Mouse (Mus musculus) olfactory bulb, adult 2 months (tissue): ENCODE measurements around the gene Lysmd3.

Experiments
- CTCF ChIP-seq: fragments of 200-500 bp; IDR thresholded peaks from 2 replicates; pipeline ENCODE4 v1.5.1; 2012; ENCODE audit warnings: low read depth, mild to moderate bottlenecking, low read length, moderate library complexity; ENCODE audit not compliant: insufficient read depth
- POLR2A ChIP-seq: fragments of 200-500 bp; IDR thresholded peaks from 2 replicates; pipeline ENCODE4 v1.6.1; 2012; ENCODE audit warnings: mild to moderate bottlenecking, low read depth, low read length, moderate library complexity; ENCODE audit not compliant: insufficient read depth

GRCm38 (mm10) chr13:81684884-81685283 lies 27.4 kb downstream of the Lysmd3 start:
- TF ChIP-seq CTCF (no peak), POLR2A (no peak)
